Mouse (Mus musculus): ENCODE measurements around the gene Pde4b.

DNA sequence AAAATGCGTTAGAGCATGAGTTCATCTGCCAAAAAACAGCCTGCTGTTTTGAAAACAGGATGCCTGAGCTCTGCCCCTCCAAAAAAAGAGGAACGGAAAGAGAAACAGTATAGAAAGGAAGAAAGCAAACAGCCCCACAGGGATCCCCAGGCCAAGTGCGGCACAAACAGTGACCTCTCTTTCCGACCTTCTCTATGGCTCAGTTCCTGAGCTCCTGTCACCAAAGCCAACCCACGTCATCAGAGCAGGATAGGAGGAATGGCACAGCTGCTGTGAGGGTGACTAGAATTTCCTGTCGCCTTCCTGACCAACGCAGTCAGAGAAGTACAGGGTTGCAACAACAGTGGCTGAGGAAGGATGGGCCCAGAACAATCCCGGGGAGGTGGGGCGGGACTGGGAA, 486.9 kb downstream of the Pde4b start:
- TF ChIP-seq CTCF (conservative IDR thresholded peaks at IDR 0.05; ENCODE audit: insufficient read depth, insufficient read length, low read depth, low read length) (no peak), POLR2A (IDR thresholded peaks at IDR 0.05; ENCODE audit: low read depth, low read length) (no peak)

Measured in kidney, adult 2 months (tissue).